Mouse (Mus musculus) testis, adult 2 months (tissue): ENCODE measurements around the gene Tpra1.

Experiments used
- CTCF ChIP-seq: fragments of 200-500 bp; IDR thresholded peaks from 2 replicates; pipeline ENCODE4 v1.5.1; 2012; ENCODE audit warnings: low read depth, mild to moderate bottlenecking, inconsistent platforms, low read length, moderate library complexity; ENCODE audit not compliant: control insufficient read depth, insufficient read depth, insufficient replicate concordance
- POLR2A ChIP-seq: fragments of 200-500 bp; IDR thresholded peaks from 2 replicates; pipeline ENCODE4 v1.6.1; 2012; ENCODE audit warnings: low read depth, mild to moderate bottlenecking, inconsistent platforms, low read length, moderate library complexity; ENCODE audit not compliant: control insufficient read depth

GRCm38 (mm10) chr6:88858341-88858740 lies 43.7 kb upstream of the Tpra1 start:
- TF ChIP-seq CTCF, result no peak
- no peak for TF ChIP-seq POLR2A
